Mouse (Mus musculus): ENCODE measurements around the gene Cacna1i.

DNA sequence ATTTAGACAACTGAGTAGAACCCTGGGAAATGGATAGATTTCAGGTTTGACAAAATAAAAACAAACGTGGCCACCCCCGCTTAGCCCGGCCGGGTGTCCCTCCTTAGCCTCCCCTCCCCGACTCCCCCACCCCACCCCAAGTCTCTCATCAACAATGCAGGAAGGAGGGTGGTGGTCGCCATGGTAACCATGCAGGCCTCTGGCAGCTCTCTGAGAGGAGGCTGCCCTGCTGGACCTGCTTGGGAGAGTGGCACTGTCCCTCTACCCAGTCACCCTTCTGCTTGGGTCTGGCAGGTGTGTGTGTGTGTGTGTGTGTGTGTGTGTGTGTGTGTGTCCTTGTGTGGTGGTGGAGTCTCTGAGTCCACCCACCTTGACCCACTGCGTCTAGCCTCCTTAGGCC lies 27.7 kb downstream of the Cacna1i start:
- TF ChIP-seq GATA1 (IDR thresholded peaks at IDR 0.05; ENCODE audit: borderline replicate concordance, low read length) (no peak), FLI1 (IDR thresholded peaks at IDR 0.05; ENCODE audit: low read length) (no peak)
